Mouse (Mus musculus) heart, adult 2 months (tissue): Measurements from ENCODE around the gene Nsg2. TPM values are rescaled to one million over a fixed set of nuclear protein-coding genes. Genes with fewer than 3 reads are reported as not detected.

Experiments used
- DNase-seq, 2 experiments: peaks; one replicate each; pipeline ENCODE4 v3.0.0; 2021
- H3K27ac ChIP-seq: fragments of 200-600 bp; 2 replicates; pipeline ENCODE4 v1.8.1; 2022
- H3K27me3 ChIP-seq: fragments of 200-500 bp; 2 replicates; pipeline ENCODE4 v1.6.1; 2012; ENCODE audit warnings: mild to moderate bottlenecking, low read length, inconsistent platforms, mixed read lengths; ENCODE audit not compliant: control insufficient read depth, insufficient read depth
- H3K36me3 ChIP-seq: fragments of 200-500 bp; 2 replicates; pipeline ENCODE4 v1.6.1; 2012; ENCODE audit warnings: low read length, inconsistent platforms; ENCODE audit not compliant: control insufficient read depth, insufficient read depth
- H3K4me1 ChIP-seq: fragments of 200-500 bp; 2 replicates; pipeline ENCODE4 v1.6.1; 2011; ENCODE audit warnings: low read length; ENCODE audit not compliant: control insufficient read depth, insufficient read depth
- H3K4me3 ChIP-seq: fragments of 200-600 bp; 2 replicates; pipeline ENCODE4 v1.8.1; 2022
- H3K79me2 ChIP-seq: fragments of 200-500 bp; replicated peaks from 2 replicates; pipeline ENCODE4 v1.6.1; 2012; ENCODE audit warnings: mild to moderate bottlenecking, inconsistent platforms, low read length, moderate library complexity, mixed read lengths; ENCODE audit not compliant: control insufficient read depth, insufficient read depth
- H3K9ac ChIP-seq: fragments of 200-500 bp; 2 replicates; pipeline ENCODE4 v1.6.1; 2012; ENCODE audit warnings: low read depth, mild to moderate bottlenecking, control low read depth, inconsistent platforms, low read length, mixed read lengths
- CTCF ChIP-seq: fragments of 200-600 bp; IDR thresholded peaks from 2 replicates; pipeline ENCODE4 v1.8.1; 2022; ENCODE audit warnings: antibody characterized with exemption, mild to moderate bottlenecking, moderate library complexity
- EP300 ChIP-seq: fragments of 200-500 bp; IDR thresholded peaks from 2 replicates; pipeline ENCODE4 v1.6.1; 2011; ENCODE audit warnings: low read depth, low read length, control low read depth; ENCODE audit not compliant: insufficient read depth
- POLR2A ChIP-seq: fragments of 200-500 bp; IDR thresholded peaks from 2 replicates; pipeline ENCODE4 v1.6.1; 2011; ENCODE audit warnings: mild to moderate bottlenecking, low read depth, low read length, control low read depth; ENCODE audit not compliant: insufficient read depth
- WGBS: fragments of 180-500 bp; shearing (Covaris S2); methylation state at CpG from one replicate; pipeline ENCODE4 v1.1.7; 2018; 5-methylcytosine and 5-hydroxymethylcytosine counted together
- intact Hi-C: fragments of 180-260 bp; cut with DNase I; formaldehyde crosslinking; loops from one replicate; pipeline ENCODE4 v1.15.1; 2025
- polyA plus RNA-seq: library from polyadenylated mRNA; depleted of rRNA; stranded (reverse); fragments of >200 nt; gene quantifications from 2 replicates; pipeline ENCODE4 v1.2.3, GENCODE M21; 2012; rRNA removed
- total RNA-seq, 2 experiments: library from RNA; stranded (reverse); gene quantifications; 2 replicates each; pipeline ENCODE4 v1.2.3; 2021

Gene Nsg2
- total and polyA plus RNA-seq, 3 experiments: 0.76 to 1.4 (median 1.1) TPM

GRCm38 (mm10) chr11:32108441-32108840, 108.2 kb downstream of the Nsg2 start:
- H3K27me3 ChIP-seq: no peaks in the 10 kb centered on the region; the same call in 1 of the 2 replicates
- H3K9ac ChIP-seq: no peak overlapping the region
- TF ChIP-seq POLR2A (no peak), EP300 (no peak), CTCF (no peak)
- intact Hi-C loops: no loop called here
- 68% methylated on average over 8 of the region's 8 CpGs for WGBS
- no peaks in the 10 kb centered on the region for H3K4me1 ChIP-seq
- no peaks in the 10 kb centered on the region for H3K36me3 ChIP-seq
- H3K4me3 ChIP-seq: no peak overlapping the region
- no peak for DNase-seq
- H3K79me2 ChIP-seq: no peaks in the 10 kb centered on the region
- no peak overlapping the region for H3K27ac ChIP-seq

Other genes starting within 250 kb of the Nsg2 start
- 10 to 100 TPM; 83.4 to 97.3 TPM for gene Cpeb4, start 128.3 kb upstream of the Nsg2 start, total RNA-seq
- 15.3 and 29.5 TPM in 2 replicates for gene Cpeb4, start 128.3 kb upstream of the Nsg2 start, polyA plus RNA-seq
- gene 4930524B15Rik, start 34.9 kb upstream of the Nsg2 start, total RNA-seq: not detected
- not detected in 2 replicates for gene 4930524B15Rik, start 34.9 kb upstream of the Nsg2 start, polyA plus RNA-seq
- not detected for gene Il9r, start 199.8 kb downstream of the Nsg2 start, total RNA-seq
- gene Il9r, start 199.8 kb downstream of the Nsg2 start, polyA plus RNA-seq: 0.03 and 0.37 TPM in 2 replicates
- gene Snrnp25, start 205.0 kb downstream of the Nsg2 start, total RNA-seq: 10 to 100 TPM; 10.0 to 13.3 TPM
- 11.8 and 13.8 TPM in 2 replicates for gene Snrnp25, start 205.0 kb downstream of the Nsg2 start, polyA plus RNA-seq
- 10 to 100 TPM; 22.8 to 23.9 TPM for gene Rhbdf1, start 221.8 kb downstream of the Nsg2 start, total RNA-seq
- gene Rhbdf1, start 221.8 kb downstream of the Nsg2 start, polyA plus RNA-seq: 70.3 and 92.8 TPM in 2 replicates
- gene Mpg, start 226.0 kb downstream of the Nsg2 start, total RNA-seq: 1 to 10 TPM; 5.1 to 6.2 TPM
- gene Mpg, start 226.0 kb downstream of the Nsg2 start, polyA plus RNA-seq: 5.2 and 6.0 TPM in 2 replicates